Mouse (Mus musculus): Measurements from ENCODE around the gene Krt18. TPM values are rescaled to one million over a fixed set of nuclear protein-coding genes. Genes with fewer than 3 reads are reported as not detected.
"Not testable (repeated sequence)": the region's sequence is repeated elsewhere in the genome, so short reads cannot be mapped to it uniquely, and the experiment has no call there.

Krt18 gene
- total RNA-seq, 2 experiments from 2014 or later, result 11.8 to 12.0 TPM

DNA sequence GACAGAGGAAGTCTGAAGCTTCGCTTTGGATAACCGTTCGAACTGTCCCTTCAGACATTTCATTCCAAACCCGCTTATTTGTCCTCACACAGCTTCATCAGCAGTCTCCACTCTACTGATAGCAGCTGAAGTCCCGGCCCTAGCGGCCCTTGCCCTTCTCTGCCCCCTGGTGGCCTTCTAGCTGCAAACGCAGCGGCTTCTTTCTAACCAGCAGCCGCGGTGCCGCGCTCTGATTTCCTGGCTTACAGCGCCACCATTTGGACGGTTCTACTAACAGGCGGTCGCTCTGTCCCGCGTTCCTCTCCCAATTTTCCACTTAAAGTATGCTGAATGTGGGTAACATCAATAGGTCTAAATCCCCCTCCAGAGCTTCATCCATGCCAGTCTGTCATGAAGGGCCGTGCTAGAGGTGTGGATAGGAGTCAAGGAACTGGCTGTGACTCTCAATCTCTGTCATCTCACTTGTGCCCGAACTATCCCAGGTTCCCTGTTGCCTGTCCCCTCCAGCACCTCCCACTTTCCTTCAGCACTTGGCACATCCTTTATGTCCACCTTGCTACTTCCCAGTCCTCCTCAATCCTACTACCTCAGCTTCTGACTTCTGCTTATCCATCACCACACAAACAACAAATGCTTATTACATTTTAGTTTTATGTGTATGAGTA lies 37.8 kb downstream of the Krt18 start:
- ATAC-seq (replicated peaks; ENCODE audit: poor library complexity), result peak; percentile 100

DNA sequence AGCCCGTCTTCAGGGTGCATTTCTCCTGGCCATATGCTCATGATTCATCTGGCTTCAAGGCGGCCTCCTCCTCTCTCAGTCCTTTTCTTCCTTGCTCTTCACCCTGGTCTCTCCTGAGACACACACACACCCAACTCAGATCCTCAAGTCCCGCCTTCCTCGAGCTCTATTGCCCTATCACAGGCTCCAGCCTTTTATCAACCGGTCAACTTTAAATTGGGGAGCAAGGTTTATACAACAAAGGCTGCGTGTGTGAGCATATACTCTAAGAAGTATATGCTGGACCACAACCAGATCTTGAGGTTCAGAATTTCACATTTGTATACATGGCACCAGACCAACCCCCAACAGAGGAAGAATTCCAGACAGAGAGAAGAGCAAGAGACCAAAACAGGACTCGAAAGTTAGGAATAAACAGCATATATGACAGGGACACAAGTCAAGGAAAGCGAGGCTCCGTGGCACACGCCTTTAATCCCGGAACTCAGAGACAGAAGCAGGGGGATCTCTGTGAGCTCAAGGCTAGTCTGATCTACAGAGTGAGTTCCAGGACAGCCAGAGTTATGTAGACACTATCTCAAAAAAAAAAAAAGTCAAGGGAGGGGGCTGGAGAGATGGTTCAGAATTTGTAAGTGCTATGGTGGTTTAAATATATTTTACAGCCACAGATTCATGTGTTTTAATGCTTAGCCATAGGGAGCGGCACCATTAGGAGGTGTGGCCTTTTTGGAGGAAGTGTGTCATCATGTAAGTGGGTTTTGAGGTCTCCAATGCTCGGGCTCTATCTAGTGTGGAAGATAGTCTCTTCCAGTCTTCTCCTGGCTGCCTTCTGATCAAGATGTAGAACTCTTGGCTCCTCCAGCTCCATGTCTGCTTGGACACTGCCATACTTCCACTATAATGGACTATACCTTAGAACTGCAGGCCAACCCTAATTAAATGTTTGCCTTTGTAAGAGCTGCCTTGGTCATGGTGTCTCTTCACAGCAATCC lies 42.8 kb downstream of the Krt18 start:
- ATAC-seq (replicated peaks; ENCODE audit: poor library complexity), result no peak

DNA sequence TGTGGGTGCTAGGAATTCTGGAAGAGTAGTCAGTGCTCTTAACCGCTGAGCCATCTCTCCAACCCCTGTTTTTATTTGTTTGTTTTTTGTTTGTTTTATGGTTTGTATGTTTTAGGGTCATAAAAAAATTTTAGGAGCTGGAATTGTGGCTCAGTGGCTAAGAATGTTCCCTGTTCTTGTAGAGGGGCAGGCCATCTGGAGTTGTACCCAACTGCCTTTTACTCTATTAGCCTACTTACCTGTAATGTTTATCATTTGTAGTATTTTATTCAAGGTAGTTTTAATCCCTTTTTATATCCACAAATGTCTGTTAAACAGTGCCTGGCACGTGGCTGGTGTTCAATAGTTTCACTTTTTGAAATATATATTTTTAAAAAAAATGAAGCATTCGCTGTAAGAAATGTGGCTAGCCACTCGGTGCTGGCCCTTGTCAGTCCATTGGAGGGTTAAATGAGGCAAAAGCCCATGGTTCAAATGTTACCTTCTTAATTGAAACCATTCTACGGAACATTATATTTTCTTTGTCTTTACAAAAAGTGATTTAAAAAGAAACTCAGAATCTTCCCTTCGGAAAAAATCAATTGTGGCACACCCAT lies 45.1 kb downstream of the Krt18 start:
- no peak for ATAC-seq (replicated peaks; ENCODE audit: poor library complexity)

DNA sequence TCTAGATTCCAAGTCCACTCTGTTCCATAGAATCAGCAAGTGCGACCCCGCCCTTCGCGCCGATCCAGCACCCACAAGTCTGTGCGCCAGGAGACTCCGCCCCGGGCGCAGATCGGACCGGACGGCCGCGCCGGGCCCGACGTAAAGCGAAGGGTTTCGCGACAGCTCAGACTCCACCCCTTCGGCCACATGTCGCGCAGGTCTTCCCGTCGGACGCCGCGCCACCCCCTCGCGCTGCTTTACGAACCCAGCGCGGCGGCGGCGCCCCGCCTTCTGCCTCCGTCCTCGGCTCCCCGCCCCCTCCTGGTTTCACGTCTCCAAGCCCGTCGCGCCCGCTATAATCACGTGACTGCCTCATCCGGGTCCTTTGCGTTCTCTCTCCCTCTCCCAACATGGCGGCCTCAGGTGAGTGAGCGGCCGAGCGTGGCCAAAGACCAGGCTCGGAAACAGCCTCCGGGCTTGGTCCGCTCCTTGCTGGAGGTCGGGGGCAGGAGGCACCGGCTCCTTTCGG lies 45.6 kb downstream of the Krt18 start, which contains the start of gene Eif4b:
TSS of gene Eif4b (plus strand) at position 215 of the 511 bp plus-strand sequence.
- ATAC-seq (replicated peaks; ENCODE audit: poor library complexity), result peak; percentile 93

DNA sequence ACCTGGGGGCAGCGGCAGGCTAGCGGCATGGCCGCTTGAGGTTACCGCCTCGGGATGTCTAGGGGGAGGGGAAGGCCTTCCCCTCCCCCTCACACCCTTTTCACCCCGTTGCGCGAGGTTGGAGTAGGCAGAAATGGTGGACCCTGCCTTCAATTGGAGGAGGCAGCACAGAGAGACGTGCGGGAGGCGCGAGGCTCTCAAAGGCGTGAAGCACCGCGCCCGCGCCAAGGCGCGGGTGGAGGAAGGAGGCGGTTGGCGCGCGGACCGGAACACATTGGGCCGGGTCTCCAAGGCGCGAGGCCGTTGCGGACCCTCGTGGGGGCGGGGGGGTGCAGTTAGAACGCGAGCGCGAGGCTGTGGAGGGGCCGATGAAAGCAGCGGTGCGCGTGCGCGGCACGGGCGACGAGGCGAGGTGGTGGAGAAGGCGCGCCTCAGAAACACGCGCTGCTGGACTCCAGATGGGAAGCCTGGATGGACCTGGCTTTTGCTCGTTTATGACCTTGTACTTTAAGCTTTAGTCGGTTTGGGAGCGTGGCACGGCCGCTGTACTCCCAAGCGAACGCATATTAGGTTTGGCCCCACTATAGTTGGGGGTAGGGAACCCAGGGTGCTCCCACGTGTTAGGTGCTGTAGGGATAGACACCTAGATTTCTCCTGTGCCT lies 46.2 kb downstream of the Krt18 start:
- peak; percentile 33 for ATAC-seq (replicated peaks; ENCODE audit: poor library complexity)

DNA sequence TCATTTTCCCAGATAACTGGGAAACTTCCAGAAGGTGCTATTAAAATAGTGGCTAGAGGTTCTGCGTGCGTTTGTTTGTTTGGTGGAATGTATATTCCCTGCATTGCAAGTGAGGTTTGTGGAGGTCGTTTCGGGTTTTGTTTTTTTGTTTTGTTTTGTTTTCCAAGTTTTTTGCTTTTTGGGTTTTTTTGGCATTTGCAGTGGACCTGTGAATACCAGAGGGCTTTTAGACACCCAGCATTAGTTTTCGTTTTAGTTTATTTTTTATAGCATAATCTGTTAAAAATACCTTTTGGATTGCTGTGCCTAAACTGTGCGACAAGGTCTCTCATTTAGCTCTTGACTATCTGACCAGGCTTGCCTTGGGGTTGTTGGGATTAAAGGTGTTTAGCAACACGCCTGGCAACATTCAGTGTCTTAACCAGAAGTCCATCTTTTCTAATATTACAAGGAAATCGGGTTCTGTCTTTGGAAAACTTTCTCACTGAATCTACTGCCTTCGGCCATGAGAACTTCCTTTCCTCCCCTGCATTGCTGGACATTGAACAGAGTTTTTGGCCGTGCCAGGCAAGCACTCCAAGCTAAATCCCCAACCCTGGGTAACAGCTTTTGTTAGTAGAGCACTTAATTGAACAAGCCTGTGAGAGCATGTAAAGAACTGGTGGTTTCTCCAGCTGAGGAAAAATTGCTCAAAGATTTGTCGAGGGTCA lies 47.1 kb downstream of the Krt18 start:
- ATAC-seq (replicated peaks; ENCODE audit: poor library complexity), result no peak

DNA sequence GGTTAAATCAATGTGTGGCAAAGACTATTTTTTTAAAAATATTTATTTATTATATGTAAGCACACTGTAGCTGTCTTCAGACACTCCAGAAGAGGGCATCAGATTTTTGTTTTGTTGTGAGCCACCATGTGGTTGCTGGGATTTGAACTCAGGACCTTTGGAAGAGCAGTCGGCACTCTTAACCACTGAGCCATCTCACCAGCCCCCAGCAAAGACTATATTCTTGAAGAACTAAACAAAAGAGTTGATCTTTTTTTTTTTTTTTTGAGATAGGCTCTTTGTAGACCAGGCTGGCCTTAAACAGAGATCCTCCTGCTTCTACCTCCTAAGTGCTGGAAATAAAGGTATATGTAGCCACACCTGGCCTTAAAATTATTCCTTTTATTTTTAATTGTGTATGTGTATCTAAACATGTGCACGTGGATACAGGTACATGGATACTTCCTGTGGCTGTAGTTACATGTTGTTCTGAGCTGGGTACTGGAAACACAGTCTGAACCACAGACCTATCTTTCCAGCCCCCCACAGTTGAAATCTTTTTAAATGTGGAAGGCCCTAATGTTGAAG lies 49.2 kb downstream of the Krt18 start:
- ATAC-seq (replicated peaks; ENCODE audit: poor library complexity), result no peak

DNA sequence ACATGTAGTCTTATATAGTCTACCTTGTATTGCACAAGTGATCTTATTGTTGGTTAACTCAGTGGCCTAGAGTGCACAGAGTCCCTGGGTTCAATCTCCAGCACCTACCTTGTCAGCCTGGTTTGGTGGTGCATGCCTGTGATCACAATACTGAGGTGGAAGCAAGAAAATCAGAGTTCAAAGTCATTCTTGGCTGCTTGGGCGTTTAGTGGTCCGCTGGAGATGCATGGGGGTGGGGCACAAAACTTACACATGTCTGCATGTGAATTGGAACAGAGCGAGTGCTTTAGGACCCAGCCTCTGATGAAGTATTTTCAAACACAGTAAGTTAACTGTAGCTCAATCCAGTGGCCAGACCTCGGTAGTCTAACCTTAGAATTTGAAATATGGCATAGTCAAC lies 51.2 kb downstream of the Krt18 start:
- ATAC-seq (replicated peaks; ENCODE audit: poor library complexity), result no peak

DNA sequence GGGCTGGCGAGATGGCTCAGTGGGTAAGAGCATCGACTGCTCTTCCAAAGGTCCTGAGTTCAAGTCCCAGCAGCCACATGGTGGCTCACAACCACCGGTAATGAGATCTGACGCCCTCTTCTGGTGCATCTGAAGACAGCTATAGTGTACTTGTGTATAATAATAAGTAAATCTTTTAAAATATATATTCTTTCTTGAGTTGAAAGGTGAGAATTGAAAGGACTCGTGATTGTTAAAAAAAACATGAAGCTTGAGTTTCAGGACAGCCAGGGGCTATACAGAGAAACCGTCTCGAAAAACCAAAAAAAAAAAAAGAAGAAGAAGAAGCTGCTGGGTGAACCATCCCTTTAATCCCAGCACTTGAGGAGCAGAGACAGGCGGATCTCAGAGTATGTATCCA lies 51.9 kb downstream of the Krt18 start:
- ATAC-seq (replicated peaks; ENCODE audit: poor library complexity), result not testable (repeated sequence)

DNA sequence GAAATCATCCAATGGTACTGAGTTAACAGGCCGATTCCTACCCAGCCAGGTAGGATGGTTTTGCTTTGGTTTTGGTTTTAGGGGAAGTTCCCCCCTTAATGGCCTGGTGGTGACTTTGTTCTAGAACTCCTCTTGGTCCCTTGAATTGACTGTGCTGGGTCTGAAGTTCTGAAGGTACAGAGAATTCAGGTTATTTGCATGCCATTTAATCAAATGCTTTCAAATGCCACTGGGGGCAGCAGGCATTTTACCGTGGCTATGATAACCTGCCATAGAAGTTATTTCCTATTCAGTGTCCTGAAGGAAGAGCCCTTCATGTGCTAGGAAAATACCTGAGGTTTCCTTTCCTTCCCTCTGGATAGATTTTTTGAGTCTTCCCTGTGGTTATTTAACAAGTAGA lies 52.4 kb downstream of the Krt18 start:
- peak; percentile 30; the same call in 1 of the 2 replicates for ATAC-seq (replicated peaks; ENCODE audit: poor library complexity)

Other genes starting within 250 kb of the Krt18 start
- not detected in 2 replicates for gene Krt72, start 241.7 kb upstream of the Krt18 start, total RNA-seq (2015)
- not detected in 2 replicates for gene Krt72, start 241.7 kb upstream of the Krt18 start, total RNA-seq (2017)
- not detected in 2 replicates for gene Krt73, start 225.8 kb upstream of the Krt18 start, total RNA-seq (2015)
- not detected in 2 replicates for gene Krt73, start 225.8 kb upstream of the Krt18 start, total RNA-seq (2017)
- gene Krt2, start 210.0 kb upstream of the Krt18 start, total RNA-seq (2015), result not detected in 2 replicates
- gene Krt2, start 210.0 kb upstream of the Krt18 start, total RNA-seq (2017), result not detected in 2 replicates
- gene Krt1, start 177.4 kb upstream of the Krt18 start, total RNA-seq (2015), result not detected in 2 replicates
- gene Krt1, start 177.4 kb upstream of the Krt18 start, total RNA-seq (2017), result not detected in 2 replicates
- not detected in 2 replicates for gene Krt77, start 158.5 kb upstream of the Krt18 start, total RNA-seq (2015)
- gene Krt77, start 158.5 kb upstream of the Krt18 start, total RNA-seq (2017), result not detected in 2 replicates
- gene Krt76, start 135.3 kb upstream of the Krt18 start, total RNA-seq (2015), result not detected in 2 replicates
- not detected in 2 replicates for gene Krt76, start 135.3 kb upstream of the Krt18 start, total RNA-seq (2017)
- gene Krt4, start 103.4 kb upstream of the Krt18 start, total RNA-seq (2015), result 0.52 TPM in 1 of 2 replicates, not detected in the other
- not detected in 2 replicates for gene Krt4, start 103.4 kb upstream of the Krt18 start, total RNA-seq (2017)
- gene Krt79, start 87.9 kb upstream of the Krt18 start, total RNA-seq (2015), result not detected in 2 replicates
- gene Krt79, start 87.9 kb upstream of the Krt18 start, total RNA-seq (2017), result not detected in 2 replicates
- not detected in 2 replicates for gene Krt78, start 73.9 kb upstream of the Krt18 start, total RNA-seq (2015)
- gene Krt78, start 73.9 kb upstream of the Krt18 start, total RNA-seq (2017), result not detected in 2 replicates
- 0.12 and 0.73 TPM in 2 replicates for gene Krt8, start 23.7 kb upstream of the Krt18 start, total RNA-seq (2015)
- 0.12 and 0.44 TPM in 2 replicates for gene Krt8, start 23.7 kb upstream of the Krt18 start, total RNA-seq (2017)
- gene Eif4b, start 45.6 kb downstream of the Krt18 start, total RNA-seq (2015), result 163 and 180 TPM in 2 replicates
- gene Eif4b, start 45.6 kb downstream of the Krt18 start, total RNA-seq (2017), result 394 and 459 TPM in 2 replicates
- gene Tns2, start 72.2 kb downstream of the Krt18 start, total RNA-seq (2015), result not detected in 2 replicates
- not detected in 2 replicates for gene Tns2, start 72.2 kb downstream of the Krt18 start, total RNA-seq (2017)
- 2.9 and 3.2 TPM in 2 replicates for gene Spryd3, start 108.1 kb downstream of the Krt18 start, total RNA-seq (2015)
- 11.5 and 17.9 TPM in 2 replicates for gene Spryd3, start 108.1 kb downstream of the Krt18 start, total RNA-seq (2017)
- gene Igfbp6, start 116.2 kb downstream of the Krt18 start, total RNA-seq (2015), result not detected in 2 replicates
- not detected in 2 replicates for gene Igfbp6, start 116.2 kb downstream of the Krt18 start, total RNA-seq (2017)
- 0.73 and 1.9 TPM in 2 replicates for gene Soat2, start 122.3 kb downstream of the Krt18 start, total RNA-seq (2015)
- gene Soat2, start 122.3 kb downstream of the Krt18 start, total RNA-seq (2017), result 1.2 and 3.3 TPM in 2 replicates
- gene Zfp740, start 175.1 kb downstream of the Krt18 start, total RNA-seq (2015), result 19.7 and 28.7 TPM in 2 replicates
- gene Zfp740, start 175.1 kb downstream of the Krt18 start, total RNA-seq (2017), result 28.3 and 29.5 TPM in 2 replicates
- gene Csad, start 176.5 kb downstream of the Krt18 start, total RNA-seq (2015), result 6.3 and 10.2 TPM in 2 replicates
- 6.4 and 8.1 TPM in 2 replicates for gene Csad, start 176.5 kb downstream of the Krt18 start, total RNA-seq (2017)
- gene Itgb7, start 203.8 kb downstream of the Krt18 start, total RNA-seq (2015), result 26.6 and 29.2 TPM in 2 replicates
- 36.7 and 44.6 TPM in 2 replicates for gene Itgb7, start 203.8 kb downstream of the Krt18 start, total RNA-seq (2017)
- gene Rarg, start 229.3 kb downstream of the Krt18 start, total RNA-seq (2015), result 4.1 and 4.8 TPM in 2 replicates
- 3.9 and 4.2 TPM in 2 replicates for gene Rarg, start 229.3 kb downstream of the Krt18 start, total RNA-seq (2017)
- not detected in 2 replicates for gene Gm9918, start 242.4 kb downstream of the Krt18 start, total RNA-seq (2015)
- gene Gm9918, start 242.4 kb downstream of the Krt18 start, total RNA-seq (2017), result not detected in 2 replicates

All from megakaryocyte progenitor cell, adult 5-6 weeks (primary cell).